Mouse (Mus musculus): Measurements from ENCODE around the gene Gm5447. TPM values are rescaled to one million over a fixed set of nuclear protein-coding genes. Genes with fewer than 3 reads are reported as not detected.

The Gm5447 gene
- polyA plus RNA-seq, 1 experiment from 2014 or later, result 0.08 TPM

DNA sequence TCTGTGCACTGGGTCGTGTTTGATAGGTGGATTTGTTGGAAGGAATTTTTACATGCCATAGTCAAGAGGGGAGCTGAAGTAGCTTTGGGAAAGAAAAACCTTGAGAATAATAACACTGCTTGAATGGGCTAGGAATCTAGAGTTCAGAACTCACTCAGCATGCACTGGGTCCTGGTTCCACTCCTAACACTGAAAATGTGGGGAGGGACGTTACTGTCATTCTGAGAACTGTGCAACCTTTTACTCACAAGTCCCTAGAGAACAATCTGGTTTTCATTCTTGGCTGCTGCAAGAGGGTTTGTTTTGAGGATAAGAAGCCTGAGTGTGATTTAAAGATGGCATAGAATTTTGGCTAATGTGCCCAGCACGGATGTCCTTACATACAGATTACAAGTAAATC is 49.7 kb downstream of the Gm5447 start:
- H3K27me3 ChIP-seq, result no peaks in the 10 kb centered on the region
- no peak overlapping the region for H3K4me3 ChIP-seq
- no peak overlapping the region for H3K9ac ChIP-seq
- no peaks in the 10 kb centered on the region for H3K36me3 ChIP-seq
- H3K4me1 ChIP-seq, result no peaks in the 10 kb centered on the region
- H3K27ac ChIP-seq, result no peak overlapping the region
- no peak overlapping the region for H3K4me2 ChIP-seq
- ATAC-seq (ENCODE audit: insufficient number of reproducible peaks, low FRiP score, low TSS enrichment, low read depth), result no peak
- 55% methylated on average over 3 of the region's 3 CpGs for whole genome bisulfite sequencing
- H3K9me3 ChIP-seq, result no peaks in the 10 kb centered on the region

Other genes starting within 250 kb of the Gm5447 start
- gene Irf4, start 225.0 kb upstream of the Gm5447 start, polyA plus RNA-seq (2015; fragmentation: Nextera tagmentation; extraction: Ambion mirVana), result 0.12 and 0.21 TPM in 2 replicates
- not detected in 2 replicates for gene Hus1b, start 26.4 kb upstream of the Gm5447 start, polyA plus RNA-seq (2015; fragmentation: Nextera tagmentation; extraction: Ambion mirVana)
- 28.0 and 28.7 TPM in 2 replicates for gene Exoc2, start 111 bp upstream of the Gm5447 start, polyA plus RNA-seq (2015; fragmentation: Nextera tagmentation; extraction: Ambion mirVana)

Data from limb, embryonic 15.5 days (tissue).